Mouse (Mus musculus): ENCODE measurements around the gene Cox7a2l.
A peak's percentile ranks its signal among the peaks of the same experiment; 100 is the strongest.

The Cox7a2l gene

DNA sequence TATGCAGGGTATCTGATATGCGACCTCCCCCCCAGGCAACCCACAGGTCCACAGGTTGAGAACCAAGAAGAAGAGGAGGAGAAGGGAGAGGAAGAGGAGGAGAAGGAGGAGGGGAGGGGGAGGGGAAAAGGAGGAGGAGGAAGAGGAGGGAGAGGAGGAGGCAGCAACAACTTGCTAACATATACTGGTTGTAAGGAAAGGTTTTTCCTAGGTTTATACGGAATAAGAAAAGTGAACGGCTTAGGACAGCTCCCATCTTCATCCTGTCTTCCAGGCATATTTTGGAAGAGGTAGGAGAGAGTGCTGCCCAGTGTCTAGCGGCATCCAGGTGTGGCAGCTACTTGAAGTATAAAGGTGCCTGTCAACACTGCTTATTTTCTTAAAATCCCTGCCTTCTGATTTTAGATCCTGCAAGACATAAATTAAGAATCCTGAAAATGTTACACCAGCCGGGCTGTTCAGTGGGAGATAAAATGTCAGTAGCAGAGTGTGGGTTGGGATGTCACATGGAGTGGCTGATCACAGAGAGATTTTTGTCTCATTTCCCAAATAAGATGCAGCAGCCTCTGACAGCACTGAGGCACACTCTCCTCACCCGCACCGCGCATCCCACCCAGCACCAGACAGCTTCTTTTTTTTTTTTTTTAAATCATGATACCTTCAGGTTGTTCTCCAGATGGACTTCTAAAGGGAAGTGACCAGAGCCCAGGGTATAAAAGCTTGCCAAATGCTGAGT lies at the start of gene Cox7a2l:
Cox7a2l (minus strand) TSS at position 51 of the 736 bp plus-strand sequence.
- no peak for DNase-seq (ENCODE audit: low spot score in 2 of 2)

DNA sequence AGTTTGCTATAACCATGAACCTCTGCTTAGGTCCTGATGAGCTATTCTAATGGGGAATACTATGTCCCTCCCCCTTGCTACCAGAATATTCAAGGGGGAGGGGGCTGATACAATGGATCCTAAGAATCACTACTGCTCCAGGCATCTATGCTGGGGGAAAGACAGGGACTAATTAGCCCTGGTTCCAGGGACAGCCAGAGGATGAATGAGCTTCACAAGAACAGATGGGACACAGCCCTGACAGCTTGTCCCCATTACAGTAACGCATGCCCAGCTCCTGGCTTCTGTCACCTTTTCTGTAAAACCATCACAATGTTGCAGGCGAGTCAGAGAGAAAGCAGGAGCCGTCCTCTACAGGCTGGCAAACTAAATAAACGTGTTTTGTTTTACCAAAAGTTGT lies 48.4 kb upstream of the Cox7a2l start:
- no peak for DNase-seq (ENCODE audit: low spot score in 2 of 2)

DNA sequence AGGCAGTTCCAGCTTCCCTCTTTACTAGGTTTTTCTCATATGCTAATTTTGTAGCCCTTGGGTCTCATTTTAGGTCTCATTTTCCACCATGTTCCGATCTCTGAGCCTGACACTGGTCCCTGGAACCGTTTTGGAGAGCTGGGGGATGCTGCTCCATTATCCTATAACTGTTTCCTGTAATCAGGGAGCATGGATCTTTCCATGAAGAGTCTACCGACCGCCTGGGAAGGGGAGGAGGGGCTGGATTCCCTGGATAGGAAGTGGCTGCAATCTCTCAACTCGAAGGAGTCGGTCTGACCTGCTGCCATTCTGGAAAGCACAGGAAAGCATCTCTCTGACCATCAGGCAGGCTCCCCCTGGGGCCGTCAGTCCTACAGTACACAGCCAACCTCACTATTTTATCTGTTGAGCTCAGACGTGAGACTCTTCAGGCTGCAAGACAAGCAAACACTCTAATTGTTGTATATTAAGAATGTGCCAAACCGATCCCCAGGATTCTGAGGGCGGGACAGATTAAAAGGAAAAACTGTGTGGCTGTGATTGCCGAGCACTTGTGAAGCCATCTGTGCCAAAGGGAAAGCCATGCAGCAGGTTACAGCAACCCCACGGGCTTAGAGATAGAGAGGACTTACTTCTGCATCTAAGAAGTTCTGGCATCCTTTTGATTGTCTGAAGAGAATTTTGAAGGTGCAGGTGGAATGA lies 47.1 kb upstream of the Cox7a2l start:
- DNase-seq (ENCODE audit: low spot score in 2 of 2), result no peak

- DNase-seq (ENCODE audit: low spot score in 2 of 2), result peak; percentile 41 to 65
Measured at GRCm38 (mm10) chr17:83563703-83564111, 46.6 kb upstream of the Cox7a2l start.

DNA sequence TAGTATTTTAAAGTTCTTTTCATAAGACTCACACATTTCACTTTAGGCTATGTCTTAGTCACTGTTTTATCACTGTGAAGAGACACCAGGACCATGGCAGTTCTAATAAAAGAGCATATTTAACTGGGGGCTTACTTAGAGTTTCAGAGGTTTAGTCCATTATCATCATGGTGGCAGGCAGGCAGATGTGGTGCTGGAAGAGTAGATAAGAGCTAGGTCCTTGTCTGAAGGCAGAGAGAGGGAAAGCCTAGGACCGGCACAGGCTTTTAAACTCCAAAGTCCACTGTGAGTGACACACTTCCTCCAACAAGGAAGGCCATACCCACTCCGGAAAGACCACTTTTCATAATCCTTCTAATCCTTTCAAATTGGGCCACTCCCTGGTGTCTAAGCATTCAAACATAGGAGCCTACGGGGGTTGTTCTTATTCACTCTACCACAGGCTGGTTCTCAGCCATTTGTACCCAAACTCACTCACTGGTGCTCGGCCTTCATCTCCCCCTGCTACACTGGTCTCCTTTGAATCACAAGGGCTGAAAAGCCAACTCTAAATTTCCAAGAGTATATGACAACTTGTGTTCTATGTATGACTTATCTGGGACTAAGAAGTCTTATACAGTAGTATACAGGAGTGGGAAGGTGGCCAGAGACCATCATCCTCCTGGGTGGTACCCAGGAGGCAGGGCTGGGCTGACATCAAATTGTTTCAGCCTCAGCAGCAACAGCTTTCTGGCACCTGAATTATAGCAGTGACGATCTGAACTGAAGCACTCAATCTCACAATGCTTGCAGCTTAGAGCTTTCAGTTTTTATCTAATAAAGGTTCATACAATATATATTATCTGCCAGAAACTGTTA lies 45.3 kb upstream of the Cox7a2l start:
- DNase-seq (ENCODE audit: low spot score in 2 of 2), result peak; percentile 32 to 33

- DNase-seq (ENCODE audit: low spot score in 2 of 2), result no peak
Measured at GRCm38 (mm10) chr17:83559081-83559480, 42.0 kb upstream of the Cox7a2l start.

GRCm38 (mm10) chr17:83555836-83556235 lies 38.7 kb upstream of the Cox7a2l start:
- no peak for DNase-seq (ENCODE audit: low spot score in 2 of 2)

DNA sequence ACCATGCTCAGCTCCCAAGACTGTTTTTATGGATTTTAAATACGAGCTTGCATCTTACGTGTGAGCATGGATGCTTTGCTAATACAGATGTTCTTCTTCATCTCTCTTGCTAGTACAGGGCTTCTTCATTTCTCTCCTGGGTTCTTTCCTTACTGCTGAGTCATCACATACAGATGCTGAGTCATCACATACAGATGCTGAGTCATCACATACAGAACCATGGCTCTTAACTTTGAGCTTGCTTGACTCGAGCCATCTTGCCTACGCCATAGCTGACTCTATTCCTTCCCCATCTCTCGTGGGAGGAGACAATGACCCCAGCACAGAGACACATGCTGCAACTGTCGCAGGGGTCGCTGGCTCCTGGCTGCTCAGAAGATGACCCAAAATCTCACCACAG lies 37.9 kb upstream of the Cox7a2l start:
- no peak for DNase-seq (ENCODE audit: low spot score in 2 of 2)

DNA sequence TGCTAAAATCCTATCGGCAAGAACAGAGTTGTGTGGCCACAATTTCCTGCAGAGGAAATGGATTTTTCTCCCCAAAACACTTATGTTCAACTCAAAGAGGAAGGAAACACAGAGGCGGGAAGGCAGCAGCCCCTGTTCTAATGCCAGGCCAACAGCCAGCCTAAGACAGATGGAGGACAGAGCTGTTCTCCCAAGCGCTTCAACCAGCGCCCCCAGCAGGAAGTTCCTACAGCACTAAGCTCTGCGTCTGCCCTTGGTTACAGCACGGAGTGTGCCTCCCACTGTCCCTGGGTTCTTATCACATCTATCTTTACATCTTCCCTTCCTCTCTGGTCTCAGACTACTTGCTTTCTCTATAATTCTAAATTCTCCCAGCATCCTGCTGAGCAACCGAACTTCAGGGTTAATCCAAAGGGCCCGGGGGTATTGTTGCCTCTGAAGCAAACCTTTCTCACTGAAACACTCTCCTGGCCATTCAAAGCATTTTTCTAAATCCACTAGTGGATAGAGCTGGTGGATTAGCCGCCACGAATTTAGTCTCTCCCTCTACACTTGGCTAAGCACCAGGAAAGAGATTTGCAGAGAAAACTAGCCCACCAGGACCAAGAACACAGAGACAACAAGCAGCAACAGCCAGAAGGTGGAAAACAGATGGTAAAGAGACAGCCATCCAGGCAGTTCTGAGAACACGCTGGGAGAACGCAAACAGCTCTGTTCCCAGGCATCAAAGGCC lies 31.5 kb upstream of the Cox7a2l start:
- no peak for DNase-seq (ENCODE audit: low spot score in 2 of 2)

DNA sequence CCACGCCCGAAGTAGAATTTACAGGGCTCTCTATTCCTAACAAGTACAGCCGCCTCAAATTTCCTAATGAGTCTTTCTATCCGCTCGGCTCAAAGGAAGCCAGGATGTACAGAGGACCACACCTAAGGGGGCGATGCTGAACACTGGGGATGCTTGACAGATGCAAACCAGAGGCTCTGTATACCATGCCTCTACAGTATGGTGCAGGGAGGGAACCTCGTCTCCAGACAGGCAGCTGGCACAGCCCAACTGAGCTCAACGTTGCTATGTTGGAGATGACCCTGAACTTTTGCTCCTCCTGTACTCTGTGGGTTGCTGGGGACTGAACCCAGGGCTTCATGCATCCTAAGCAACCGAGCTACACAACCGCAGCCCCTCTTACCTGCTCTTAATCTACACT lies 30.0 kb upstream of the Cox7a2l start:
- no peak for DNase-seq (ENCODE audit: low spot score in 2 of 2)

- no peak for DNase-seq (ENCODE audit: low spot score in 2 of 2)
Measured at GRCm38 (mm10) chr17:83545756-83546742, 28.9 kb upstream of the Cox7a2l start.

- DNase-seq (ENCODE audit: low spot score in 2 of 2), result no peak
Measured at GRCm38 (mm10) chr17:83545259-83545658, 28.1 kb upstream of the Cox7a2l start.

- no peak for DNase-seq (ENCODE audit: low spot score in 2 of 2)
Measured at GRCm38 (mm10) chr17:83542424-83542823, 25.3 kb upstream of the Cox7a2l start.

DNA sequence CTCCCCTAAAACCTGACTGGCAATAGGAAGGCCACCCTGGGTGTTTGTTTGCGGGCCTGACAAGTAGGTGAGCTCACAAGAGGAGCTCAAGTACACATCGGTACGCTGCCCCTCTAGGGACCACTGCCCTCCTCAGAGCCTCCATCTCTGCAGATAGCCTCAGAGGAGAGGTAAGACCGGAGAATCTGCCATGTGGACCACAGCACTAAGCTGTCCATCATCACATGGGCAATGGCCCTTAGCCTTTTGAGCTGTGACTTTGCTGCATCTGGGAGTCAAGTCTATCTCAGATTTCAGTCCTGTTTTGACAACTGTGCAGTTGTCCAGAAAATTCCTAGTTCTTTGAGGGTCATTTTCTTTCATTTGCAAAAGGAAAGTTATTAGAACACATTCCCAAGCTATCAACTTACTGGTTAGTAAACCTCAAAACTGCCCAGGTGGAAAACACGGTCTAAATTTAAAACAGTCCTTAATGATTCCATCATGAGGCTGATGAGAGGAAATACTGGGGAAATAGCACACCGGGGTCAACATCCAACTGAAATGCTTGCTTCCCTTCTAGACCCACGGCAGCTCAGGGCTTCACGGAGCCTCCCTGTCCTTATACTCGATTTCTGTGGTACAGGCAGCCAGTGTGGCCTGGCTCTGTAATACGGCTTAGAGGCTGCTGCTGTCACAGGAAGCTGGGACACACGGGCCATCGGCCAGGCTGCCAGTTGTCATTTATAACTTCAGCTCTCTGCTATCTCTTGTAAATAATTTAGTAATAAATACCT lies 22.3 kb upstream of the Cox7a2l start:
- DNase-seq (ENCODE audit: low spot score in 2 of 2), result no peak

DNA sequence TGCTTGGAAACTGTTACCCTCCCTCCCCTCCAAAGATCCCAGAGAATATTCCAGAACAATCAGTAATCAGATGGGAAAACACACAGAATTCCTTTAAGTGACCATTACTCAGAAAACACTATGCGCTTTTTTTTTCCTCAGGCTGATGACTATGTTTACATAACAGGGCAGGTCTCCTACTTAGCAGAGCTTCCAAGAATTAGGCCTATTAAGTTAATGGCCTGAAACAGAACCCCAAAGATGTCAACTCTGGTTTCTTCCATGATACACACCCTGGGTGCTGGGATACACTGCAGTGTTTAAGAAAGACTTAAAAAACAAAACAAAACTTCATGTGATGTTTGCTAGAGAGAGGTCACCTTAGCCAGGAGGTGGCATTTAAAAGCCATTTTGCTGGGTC lies 21.6 kb upstream of the Cox7a2l start:
- DNase-seq (ENCODE audit: low spot score in 2 of 2), result no peak

DNA sequence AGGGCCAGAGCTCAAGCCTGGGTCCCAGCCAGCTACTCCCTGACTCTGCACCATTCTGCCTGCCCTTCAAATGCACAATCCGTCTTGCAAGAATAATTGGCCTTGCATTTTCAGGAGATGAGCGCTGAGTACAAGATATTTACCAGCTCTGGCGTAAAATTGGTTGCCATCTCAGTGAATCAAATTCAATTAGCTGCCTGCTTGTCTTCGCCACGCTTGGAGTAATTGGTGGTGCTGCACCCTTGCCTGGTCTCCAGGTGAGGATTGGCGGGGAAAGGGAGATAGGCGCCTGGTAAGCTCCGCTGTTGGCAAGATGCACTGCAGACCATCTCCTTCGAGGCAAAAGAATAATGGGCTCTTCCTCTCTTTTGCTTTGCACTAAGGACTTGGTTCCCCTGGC lies 21.0 kb upstream of the Cox7a2l start:
- no peak for DNase-seq (ENCODE audit: low spot score in 2 of 2)

DNA sequence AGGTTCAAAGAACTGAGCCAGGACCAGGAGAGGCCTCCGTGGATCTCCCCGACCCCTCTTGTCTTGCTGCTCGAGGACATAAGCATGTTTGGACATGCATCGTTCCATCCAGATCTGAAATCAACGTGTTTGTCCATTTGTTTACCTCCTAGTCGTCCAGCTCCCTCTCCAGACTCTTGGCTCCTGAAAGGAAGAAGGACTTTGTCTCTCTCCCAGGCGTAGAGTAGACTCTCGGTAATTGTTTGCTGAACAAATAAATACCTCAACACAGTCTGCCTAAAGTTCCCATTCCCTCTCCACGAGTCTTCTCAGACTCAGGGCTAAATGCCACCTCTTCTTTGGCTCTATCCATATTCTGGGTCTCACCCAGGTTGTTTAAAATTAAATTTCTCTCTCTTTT lies 16.0 kb upstream of the Cox7a2l start:
- no peak for DNase-seq (ENCODE audit: low spot score in 2 of 2)

DNA sequence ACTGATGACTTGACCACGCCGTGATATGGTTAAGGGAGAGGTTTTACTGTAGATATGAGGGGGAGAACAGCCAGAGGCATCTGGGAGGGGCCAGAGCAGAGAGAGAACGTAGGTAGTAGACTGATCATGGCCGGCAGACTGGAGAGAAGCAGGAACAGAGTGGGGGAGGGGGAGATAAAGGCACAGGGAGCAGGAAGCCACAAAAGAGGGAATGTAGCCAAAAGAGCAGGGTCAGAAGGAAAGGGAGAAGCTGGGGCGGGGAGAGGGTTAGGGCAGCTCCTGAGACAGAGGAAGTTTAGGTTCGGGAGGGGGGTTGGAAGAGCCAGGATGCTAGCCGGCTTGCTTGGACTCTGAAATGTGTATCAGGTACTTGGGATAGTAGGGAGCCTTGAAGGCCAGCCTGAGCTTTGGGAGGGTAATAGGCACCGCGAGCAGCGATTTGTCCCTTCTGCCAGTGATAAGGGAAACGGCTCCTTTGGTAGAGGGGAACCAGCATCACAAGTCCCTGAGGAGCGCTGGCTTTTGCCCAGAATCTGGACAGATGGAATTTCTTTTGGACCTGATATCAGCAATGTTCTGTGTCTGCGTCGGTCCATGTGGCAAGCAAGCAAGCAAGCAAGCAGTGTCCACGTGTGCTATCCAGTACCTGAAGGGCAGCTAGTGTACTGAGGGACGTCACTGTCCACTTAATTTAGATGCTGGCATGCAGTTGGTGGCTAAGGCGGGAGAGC lies 10.7 kb upstream of the Cox7a2l start:
- DNase-seq (ENCODE audit: low spot score in 2 of 2), result no peak
